In genomic region chr7:45050945-45051600, GRCm38 (mm10) we compare ENCODE assay signal across 8 mouse cellular contexts. TPM values are rescaled to one million over a fixed set of nuclear protein-coding genes. Genes with fewer than 3 reads are reported as not detected.
DNase-seq lines count a peak whose midpoint lies in the region; ATAC-seq lines count a peak whose summit lies in the region.

No protein-coding gene starts in this region.

- H3K27ac ChIP-seq in heart, embryonic 12.5 days (ENCODE audit: poor library complexity, severe bottlenecking), result peak overlapping the region; percentile 98
- H3K27ac ChIP-seq in kidney, embryonic 16.5 days (ENCODE audit: low read length), result peak overlapping the region; percentile 100
- peak overlapping the region; percentile 94 for H3K27ac ChIP-seq in liver, embryonic 12.5 days
- no peak overlapping the region for H3K27ac ChIP-seq in neural tube, embryonic 12.5 days

- H3K27me3 ChIP-seq in heart, embryonic 12.5 days (replicated peaks), result no peaks in the 10 kb centered on the region
- no peaks in the 10 kb centered on the region for H3K27me3 ChIP-seq in kidney, embryonic 16.5 days (ENCODE audit: insufficient read depth, low read length)
- no peaks in the 10 kb centered on the region for H3K27me3 ChIP-seq in liver, embryonic 12.5 days (replicated peaks)
- H3K27me3 ChIP-seq in neural tube, embryonic 12.5 days (replicated peaks), result no peaks in the 10 kb centered on the region

- H3K4me3 ChIP-seq in heart, embryonic 12.5 days, result peak overlapping the region; percentile 91
- H3K4me3 ChIP-seq in kidney, embryonic 16.5 days (ENCODE audit: low read length), result peak overlapping the region; percentile 86
- H3K4me3 ChIP-seq in liver, embryonic 12.5 days, result peak overlapping the region; percentile 80
- H3K4me3 ChIP-seq in neural tube, embryonic 12.5 days, result peak overlapping the region; percentile 87

- peak; percentile 97 for DNase-seq in ES-CJ7 (ENCODE audit: low read depth, low spot score)
- peak; percentile 96 for DNase-seq in brain, adult 2 months (ENCODE audit: low read depth, low spot score)
- peak; percentile 57 for DNase-seq in fibroblast of lung, adult 2 months (ENCODE audit: low read depth)
- DNase-seq in thymus, postnatal 14 days, result peak; percentile 53

- H3K4me1 ChIP-seq in heart, embryonic 12.5 days (replicated peaks), result peaks cover 21% of the 10 kb centered on the region
- peaks cover 17% of the 10 kb centered on the region for H3K4me1 ChIP-seq in kidney, embryonic 16.5 days (ENCODE audit: insufficient read depth, low read length)
- H3K4me1 ChIP-seq in liver, embryonic 12.5 days, result peaks cover 39% of the 10 kb centered on the region
- H3K4me1 ChIP-seq in neural tube, embryonic 12.5 days, result peaks cover 20% of the 10 kb centered on the region

- 5% methylated on average over 16 of the region's 16 CpGs for WGBS in heart, embryonic 12.5 days
- 3% methylated on average over 16 of the region's 16 CpGs for WGBS in kidney, embryonic 16.5 days
- WGBS in liver, embryonic 12.5 days (ENCODE audit: insufficient replicate concordance), result 15% methylated on average over 16 of the region's 16 CpGs
- WGBS in neural tube, embryonic 12.5 days, result 2% methylated on average over 16 of the region's 16 CpGs

- ATAC-seq in heart, embryonic 12.5 days (ENCODE audit: insufficient number of reproducible peaks, low FRiP score), result peak; percentile 22; the same call in 1 of the 2 replicates
- peak; percentile 10; the same call in 1 of the 2 replicates for ATAC-seq in kidney, embryonic 16.5 days (ENCODE audit: low FRiP score, low TSS enrichment)
- ATAC-seq in liver, embryonic 12.5 days, result no peak
- peak; percentile 31 for ATAC-seq in neural tube, embryonic 12.5 days (ENCODE audit: low FRiP score, low read depth)

- H3K4me2 ChIP-seq in heart, embryonic 12.5 days, result peak overlapping the region; percentile 92
- H3K4me2 ChIP-seq in kidney, embryonic 16.5 days (replicated peaks; ENCODE audit: low read depth, low read length), result peak overlapping the region; percentile 98
- peak overlapping the region; percentile 98 for H3K4me2 ChIP-seq in liver, embryonic 12.5 days
- H3K4me2 ChIP-seq in neural tube, embryonic 12.5 days (replicated peaks), result peak overlapping the region; percentile 91

- peaks cover 48% of the 10 kb centered on the region for H3K36me3 ChIP-seq in heart, embryonic 12.5 days
- H3K36me3 ChIP-seq in kidney, embryonic 16.5 days (ENCODE audit: insufficient read depth, low read length), result peaks cover 46% of the 10 kb centered on the region
- peaks cover 44% of the 10 kb centered on the region for H3K36me3 ChIP-seq in liver, embryonic 12.5 days
- H3K36me3 ChIP-seq in neural tube, embryonic 12.5 days, result peaks cover 48% of the 10 kb centered on the region

- peak overlapping the region; percentile 96 for H3K9ac ChIP-seq in heart, embryonic 12.5 days
- H3K9ac ChIP-seq in kidney, embryonic 16.5 days (replicated peaks; ENCODE audit: low read length), result peak overlapping the region; percentile 95
- no peak overlapping the region; the same call in 1 of the 2 replicates for H3K9ac ChIP-seq in liver, embryonic 12.5 days
- H3K9ac ChIP-seq in neural tube, embryonic 12.5 days, result peak overlapping the region; percentile 92

- no peaks in the 10 kb centered on the region for H3K9me3 ChIP-seq in heart, embryonic 12.5 days (replicated peaks)
- H3K9me3 ChIP-seq in kidney, embryonic 16.5 days (ENCODE audit: low read length), result no peaks in the 10 kb centered on the region
- no peaks in the 10 kb centered on the region for H3K9me3 ChIP-seq in liver, embryonic 12.5 days (replicated peaks)
- no peaks in the 10 kb centered on the region for H3K9me3 ChIP-seq in neural tube, embryonic 12.5 days

RNA-seq across cellular contexts. Expression of gene Prr12, which starts 1.6 kb away (rescaled TPM):
- polyA plus RNA-seq in heart, embryonic 12.5 days (2016; fragmentation: Nextera tagmentation; extraction: Ambion mirVana), result 7.1 and 7.2 TPM in 2 replicates
- 12.9 and 13.8 TPM in 2 replicates for polyA plus RNA-seq in kidney, embryonic 16.5 days (2015; fragmentation: Nextera tagmentation; extraction: Ambion mirVana)
- 3.0 and 4.1 TPM in 2 replicates for polyA plus RNA-seq in liver, embryonic 12.5 days (2016; fragmentation: Nextera tagmentation; extraction: Ambion mirVana)
- 11.8 and 14.0 TPM in 2 replicates for polyA plus RNA-seq in neural tube, embryonic 12.5 days (2016; fragmentation: Nextera tagmentation; extraction: Ambion mirVana)

RNA-seq across cellular contexts. Expression of gene Nosip, which starts 11.2 kb away (rescaled TPM):
- 43.3 and 45.7 TPM in 2 replicates for polyA plus RNA-seq in heart, embryonic 12.5 days (2016; fragmentation: Nextera tagmentation; extraction: Ambion mirVana)
- polyA plus RNA-seq in kidney, embryonic 16.5 days (2015; fragmentation: Nextera tagmentation; extraction: Ambion mirVana), result 85.2 and 86.3 TPM in 2 replicates
- polyA plus RNA-seq in liver, embryonic 12.5 days (2016; fragmentation: Nextera tagmentation; extraction: Ambion mirVana), result 31.6 and 38.7 TPM in 2 replicates
- polyA plus RNA-seq in neural tube, embryonic 12.5 days (2016; fragmentation: Nextera tagmentation; extraction: Ambion mirVana), result 56.5 and 63.0 TPM in 2 replicates

RNA-seq across cellular contexts. Expression of gene Prrg2, which starts 11.4 kb away (rescaled TPM):
- polyA plus RNA-seq in heart, embryonic 12.5 days (2016; fragmentation: Nextera tagmentation; extraction: Ambion mirVana), result 13.6 and 14.0 TPM in 2 replicates
- polyA plus RNA-seq in kidney, embryonic 16.5 days (2015; fragmentation: Nextera tagmentation; extraction: Ambion mirVana), result 42.4 and 44.9 TPM in 2 replicates
- polyA plus RNA-seq in liver, embryonic 12.5 days (2016; fragmentation: Nextera tagmentation; extraction: Ambion mirVana), result 8.5 and 8.6 TPM in 2 replicates
- polyA plus RNA-seq in neural tube, embryonic 12.5 days (2016; fragmentation: Nextera tagmentation; extraction: Ambion mirVana), result 15.2 and 17.9 TPM in 2 replicates

RNA-seq across cellular contexts. Expression of gene Rras, which starts 33.3 kb away (rescaled TPM):
- polyA plus RNA-seq in heart, embryonic 12.5 days (2016; fragmentation: Nextera tagmentation; extraction: Ambion mirVana), result 79.3 and 79.4 TPM in 2 replicates
- 42.9 and 44.1 TPM in 2 replicates for polyA plus RNA-seq in kidney, embryonic 16.5 days (2015; fragmentation: Nextera tagmentation; extraction: Ambion mirVana)
- polyA plus RNA-seq in liver, embryonic 12.5 days (2016; fragmentation: Nextera tagmentation; extraction: Ambion mirVana), result 13.9 and 15.5 TPM in 2 replicates
- 16.8 and 18.4 TPM in 2 replicates for polyA plus RNA-seq in neural tube, embryonic 12.5 days (2016; fragmentation: Nextera tagmentation; extraction: Ambion mirVana)

RNA-seq across cellular contexts. Expression of gene Scaf1, which starts 34.9 kb away (rescaled TPM):
- polyA plus RNA-seq in heart, embryonic 12.5 days (2016; fragmentation: Nextera tagmentation; extraction: Ambion mirVana), result 37.0 and 41.2 TPM in 2 replicates
- 30.6 and 36.4 TPM in 2 replicates for polyA plus RNA-seq in kidney, embryonic 16.5 days (2015; fragmentation: Nextera tagmentation; extraction: Ambion mirVana)
- 19.0 and 21.4 TPM in 2 replicates for polyA plus RNA-seq in liver, embryonic 12.5 days (2016; fragmentation: Nextera tagmentation; extraction: Ambion mirVana)
- polyA plus RNA-seq in neural tube, embryonic 12.5 days (2016; fragmentation: Nextera tagmentation; extraction: Ambion mirVana), result 47.2 and 47.3 TPM in 2 replicates
